Mouse (Mus musculus) kidney, postnatal 0 days (tissue): ENCODE results near the gene Ell3. TPM values are rescaled to one million over a fixed set of nuclear protein-coding genes. Genes with fewer than 3 reads are reported as not detected.

ENCODE experiments used
- ATAC-seq: fragments of 200-750 bp; cut with Nextera tagmentation; replicated peaks from 2 replicates; pipeline ENCODE4 v1.8.0; 2017; ENCODE audit warnings: low read depth, moderate number of reproducible peaks, moderate TSS enrichment, moderate library complexity; ENCODE audit not compliant: low FRiP score
- DNase-seq: peaks from one replicate; pipeline ENCODE4 v3.0.0-alpha.2; 2016; ENCODE audit warnings: low spot score
- H3K27ac ChIP-seq: fragments of 300-500 bp; sonication (generic); 2 replicates; pipeline ENCODE4 v1.5.1; 2014; ENCODE audit warnings: mild to moderate bottlenecking
- H3K27me3 ChIP-seq: fragments of 300-500 bp; sonication (generic); 2 replicates; pipeline ENCODE4 v1.6.1; 2014; ENCODE audit warnings: low read length, mixed read lengths; ENCODE audit not compliant: insufficient read depth
- H3K36me3 ChIP-seq: fragments of 300-500 bp; sonication (generic); 2 replicates; pipeline ENCODE4 v1.6.1; 2014; ENCODE audit warnings: low read length, mixed read lengths; ENCODE audit not compliant: insufficient read depth
- H3K4me1 ChIP-seq: fragments of 300-500 bp; sonication (generic); replicated peaks from 2 replicates; pipeline ENCODE4 v1.6.1; 2014; ENCODE audit warnings: antibody characterized with exemption, low read length, mixed read lengths; ENCODE audit not compliant: insufficient read depth
- H3K4me2 ChIP-seq: fragments of 300-500 bp; sonication (generic); 2 replicates; pipeline ENCODE4 v1.6.1; 2014; ENCODE audit warnings: mild to moderate bottlenecking, low read length, moderate library complexity, mixed read lengths
- H3K4me3 ChIP-seq: fragments of 300-500 bp; sonication (generic); replicated peaks from 2 replicates; pipeline ENCODE4 v1.5.1; 2014; ENCODE audit warnings: low read depth, low read length
- H3K9ac ChIP-seq: fragments of 300-500 bp; sonication (generic); 2 replicates; pipeline ENCODE4 v1.6.1; 2014; ENCODE audit warnings: low read depth, low read length
- H3K9me3 ChIP-seq: fragments of 300-500 bp; sonication (generic); replicated peaks from 2 replicates; pipeline ENCODE4 v1.6.1; 2016; ENCODE audit warnings: low read length, inconsistent platforms, mixed read lengths
- CTCF ChIP-seq: IDR thresholded peaks from 2 replicates; pipeline ENCODE4 v1.5.1; 2016; ENCODE audit warnings: antibody characterized with exemption, low read depth, mild to moderate bottlenecking, moderate library complexity
- WGBS: fragments of 180-500 bp; shearing (Covaris S2); extraction: QIAGEN DNeasy Blood & Tissue Kit; methylation state at CpG from one replicate; pipeline ENCODE4 v1.1.7; 2014; 5-methylcytosine and 5-hydroxymethylcytosine counted together
- microRNA-seq: library from miRNA; unstranded; fragments of <30 nt; microRNA quantifications from one replicate; pipeline ENCODE4, GENCODE M21; 2016
- polyA plus RNA-seq: library from polyadenylated mRNA; unstranded; fragments of >200 nt; fragmentation: Nextera tagmentation; extraction: Ambion mirVana; gene quantifications from 2 replicates; pipeline ENCODE4 v1.2.1, GENCODE M21; 2015

Ell3 gene
- polyA plus RNA-seq, 1 experiment from 2014 or later: 13.9 TPM

DNA sequence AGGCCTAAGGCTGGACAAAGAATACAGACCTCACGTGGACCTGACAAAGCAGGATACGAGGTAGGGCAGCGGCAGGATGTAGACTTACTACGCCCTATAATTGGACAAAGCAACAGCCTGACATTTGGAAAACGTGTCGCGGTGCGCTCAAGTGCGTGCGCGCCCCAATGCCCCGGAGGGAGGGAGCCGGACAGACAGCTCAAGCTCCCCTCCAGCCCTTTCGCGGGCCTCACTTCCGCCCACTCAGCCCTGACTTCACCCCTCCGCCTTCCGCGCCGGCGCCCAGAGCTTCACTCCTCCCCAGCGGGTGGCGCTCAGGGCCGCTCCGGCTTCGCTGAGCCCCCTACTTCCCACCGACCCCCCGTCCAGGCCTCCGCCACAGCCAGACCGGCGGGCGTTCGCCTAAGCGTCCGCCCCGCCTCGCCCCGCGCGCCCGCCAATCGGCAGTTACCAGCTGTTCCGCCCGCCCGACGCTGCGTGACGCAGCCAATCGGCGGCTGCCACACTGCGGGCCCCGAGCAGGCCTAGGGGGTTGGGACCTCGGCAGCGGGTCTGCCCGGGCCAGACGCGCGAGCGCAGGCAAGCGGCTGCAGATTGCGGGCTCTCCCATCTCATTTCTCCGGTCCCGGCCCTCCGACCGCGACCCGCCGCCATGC is 30.6 kb downstream of the Ell3 start, which contains the start of the genes Pdia3 and Catsper2:
Gene Pdia3 (plus strand): TSS at position 389 of the 656 bp plus-strand sequence.
Gene Catsper2 (minus strand): TSS at position 406 of the 656 bp plus-strand sequence.
- Histone ChIP-seq H3K4me1 (peaks cover 15% of the 10 kb centered on the region; the same call in 1 of the 2 replicates), H3K36me3 (peaks cover 7% of the 10 kb centered on the region; the same call in 1 of the 2 replicates), H3K4me2 (peak within 1 kb of the TSS; percentile 67), H3K9ac (peak within 1 kb of the TSS; percentile 99), H3K4me3 (peak within 1 kb of the TSS; percentile 97), H3K9me3 (no peaks in the 10 kb centered on the region), H3K27ac (peak within 1 kb of the TSS; percentile 99), H3K27me3 (no peaks in the 10 kb centered on the region)
- peak; percentile 58; the same call in 1 of the 2 replicates for TF ChIP-seq CTCF
- DNase-seq (peak; percentile 98), ATAC-seq (peak; percentile 99)
- WGBS: 2% methylated on average over 61 of the region's 68 CpGs

DNA sequence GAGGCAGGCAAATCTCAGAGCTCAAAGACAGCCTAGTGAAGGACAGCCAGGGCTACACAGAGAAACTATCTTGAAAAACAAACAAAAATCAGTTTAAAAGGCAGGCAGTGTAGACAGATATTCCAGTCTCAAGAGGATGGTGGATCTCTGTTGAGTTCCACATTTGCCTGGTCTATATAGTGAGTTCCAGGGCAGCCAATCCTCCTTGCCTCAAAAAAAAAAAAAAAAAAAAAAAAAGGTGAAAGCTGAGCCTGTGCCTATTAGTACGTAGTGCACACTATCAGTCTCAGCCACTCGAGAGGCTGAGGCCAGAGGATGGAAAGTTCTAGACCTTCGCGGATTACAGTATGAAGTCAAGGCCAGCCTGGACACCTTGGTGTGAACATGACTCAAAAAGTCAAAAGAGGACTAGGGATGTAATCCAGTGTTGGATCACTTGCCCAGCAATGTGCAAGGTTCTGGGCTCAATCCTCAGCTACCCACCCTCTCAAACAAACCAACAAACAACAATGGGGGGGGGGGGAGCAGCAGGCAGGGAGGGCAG is 31.2 kb downstream of the Ell3 start:
- Histone ChIP-seq H3K4me3 (peak overlapping the region; percentile 97), H3K4me1 (peaks cover 15% of the 10 kb centered on the region; the same call in 1 of the 2 replicates), H3K9me3 (no peaks in the 10 kb centered on the region), H3K36me3 (0 out of 2 replicates have a peak, but pooled peaks cover 4% of the 10 kb centered on the region), H3K27ac (peak overlapping the region; percentile 99), H3K9ac (peak overlapping the region; percentile 99), H3K4me2 (peak overlapping the region; percentile 67), H3K27me3 (no peaks in the 10 kb centered on the region)
- ATAC-seq: no peak; the same call in 1 of the 2 replicates
- 18% methylated on average over 4 of the region's 4 CpGs for WGBS
- no peak for DNase-seq
- no peak for TF ChIP-seq CTCF

DNA sequence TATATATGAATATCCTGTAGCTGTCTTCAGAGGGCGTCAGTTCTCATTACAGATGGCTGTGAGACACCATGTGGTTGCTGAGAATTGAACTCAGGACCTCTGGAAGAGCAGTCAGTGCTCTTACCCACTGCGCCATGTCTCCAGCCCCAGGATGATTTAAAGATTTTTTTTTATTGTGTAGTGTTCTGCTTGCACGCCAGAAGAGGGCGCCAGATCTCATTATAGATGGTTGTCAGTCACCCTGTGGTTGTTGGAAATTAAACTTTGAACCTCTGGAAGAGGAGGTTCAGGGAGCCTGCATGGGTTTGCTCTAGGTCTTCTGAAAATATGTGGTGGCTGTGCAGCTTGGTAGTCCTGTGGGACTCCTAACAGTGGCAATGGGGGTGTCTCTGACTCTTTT is 35.9 kb downstream of the Ell3 start:
- no peak overlapping the region for H3K27ac ChIP-seq
- no peak overlapping the region for H3K9ac ChIP-seq
- WGBS: 40% methylated on average over 4 of the region's 4 CpGs
- no peak overlapping the region for H3K4me2 ChIP-seq
- peak; percentile 59 for TF ChIP-seq CTCF
- H3K4me3 ChIP-seq: no peak overlapping the region
- no peaks in the 10 kb centered on the region for H3K9me3 ChIP-seq
- no peaks in the 10 kb centered on the region for H3K36me3 ChIP-seq
- ATAC-seq: no peak
- no peaks in the 10 kb centered on the region for H3K4me1 ChIP-seq
- DNase-seq: peak; percentile 46
- H3K27me3 ChIP-seq: no peaks in the 10 kb centered on the region

DNA sequence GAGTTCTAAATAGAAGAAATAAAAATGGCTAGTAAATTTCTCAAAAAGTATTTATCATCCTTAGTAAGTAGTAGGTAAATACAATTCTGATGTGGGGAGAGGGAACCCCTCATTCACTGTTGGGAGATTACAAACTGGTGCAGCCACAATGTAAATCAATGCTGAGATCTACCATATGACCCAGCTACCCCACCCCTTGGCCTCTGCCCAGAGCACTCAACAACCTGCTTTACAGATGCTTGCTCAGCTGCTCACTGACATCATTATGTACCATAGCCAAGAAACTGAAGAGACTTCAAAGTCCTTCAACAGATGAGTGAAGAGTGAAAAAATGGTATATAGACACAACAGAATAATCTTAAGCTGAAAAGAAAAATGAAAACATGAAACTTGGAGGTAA is 40.8 kb downstream of the Ell3 start:
- no peaks in the 10 kb centered on the region for H3K27me3 ChIP-seq
- H3K27ac ChIP-seq: no peak overlapping the region
- ATAC-seq (no peak), DNase-seq (no peak)
- no peak overlapping the region for H3K4me2 ChIP-seq
- no peaks in the 10 kb centered on the region for H3K9me3 ChIP-seq
- no peaks in the 10 kb centered on the region for H3K4me1 ChIP-seq
- H3K9ac ChIP-seq: no peak overlapping the region
- no peak for TF ChIP-seq CTCF
- H3K36me3 ChIP-seq: no peaks in the 10 kb centered on the region
- no peak overlapping the region for H3K4me3 ChIP-seq

DNA sequence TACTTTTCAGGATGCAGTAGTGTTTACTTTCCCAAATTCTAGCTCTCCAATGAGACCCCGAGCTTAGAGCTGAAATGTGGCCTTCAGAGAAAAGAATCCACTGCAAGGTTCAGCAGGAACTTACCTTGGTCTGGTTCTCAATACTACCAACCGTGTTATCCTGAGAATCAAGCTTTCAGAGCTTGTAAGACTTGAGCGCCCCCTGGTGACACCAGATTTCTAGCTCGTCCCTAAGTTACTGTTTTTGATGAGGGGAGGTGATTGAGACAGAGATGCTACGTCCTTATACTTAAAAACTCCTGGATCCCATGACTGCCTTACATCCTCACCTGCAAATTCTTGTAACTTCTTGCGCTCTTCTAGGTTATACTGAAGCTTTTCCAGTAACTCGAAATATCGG is 47.5 kb downstream of the Ell3 start:
- 13% methylated on average over 8 of the region's 8 CpGs for WGBS
- Histone ChIP-seq H3K27ac (no peak overlapping the region), H3K36me3 (no peaks in the 10 kb centered on the region), H3K27me3 (no peaks in the 10 kb centered on the region), H3K4me3 (no peak overlapping the region), H3K9me3 (no peaks in the 10 kb centered on the region), H3K4me2 (no peak overlapping the region), H3K4me1 (no peaks in the 10 kb centered on the region), H3K9ac (no peak overlapping the region)
- TF ChIP-seq CTCF: peak; percentile 89
- ATAC-seq (no peak), DNase-seq (peak; percentile 89)

Small RNAs within 50 kb of the gene (microRNA-seq; reads per million reads assigned to microRNA genes)
- gene Gm22953: not detected

Other genes with a start within 250 kb of the Ell3 start
- gene Trp53bp1, start 172.9 kb downstream of the Ell3 start, polyA plus RNA-seq: 24.4 and 24.9 TPM in 2 replicates
- gene Map1a, start 154.7 kb downstream of the Ell3 start, polyA plus RNA-seq: 0.93 and 1.3 TPM in 2 replicates
- gene Ppip5k1, start 88.9 kb downstream of the Ell3 start, polyA plus RNA-seq: 13.1 and 14.0 TPM in 2 replicates
- gene Ckmt1, start 86.6 kb downstream of the Ell3 start, polyA plus RNA-seq: 63.1 and 70.4 TPM in 2 replicates
- not detected in 2 replicates for gene Strc, start 57.1 kb downstream of the Ell3 start, polyA plus RNA-seq
- 506 and 575 TPM in 2 replicates for gene Pdia3, start 30.5 kb downstream of the Ell3 start, polyA plus RNA-seq
- 1.7 and 2.4 TPM in 2 replicates for gene Catsper2, start 30.5 kb downstream of the Ell3 start, polyA plus RNA-seq
- 520 and 562 TPM in 2 replicates for gene Serf2, start 4.9 kb upstream of the Ell3 start, polyA plus RNA-seq
- gene Hypk, start 9.0 kb upstream of the Ell3 start, polyA plus RNA-seq: 102 and 123 TPM in 2 replicates
- 0.20 and 0.28 TPM in 2 replicates for gene Serinc4, start 12.5 kb upstream of the Ell3 start, polyA plus RNA-seq
- 43.2 and 45.8 TPM in 2 replicates for gene Mfap1b, start 29.8 kb upstream of the Ell3 start, polyA plus RNA-seq
- 16.6 and 18.8 TPM in 2 replicates for gene Mfap1a, start 62.4 kb upstream of the Ell3 start, polyA plus RNA-seq
- 5.3 and 5.5 TPM in 2 replicates for gene Wdr76, start 62.4 kb upstream of the Ell3 start, polyA plus RNA-seq